Mouse (Mus musculus) lung, postnatal 0 days (tissue): ENCODE data around the gene Gm13420. TPM values are rescaled to one million over a fixed set of nuclear protein-coding genes. Genes with fewer than 3 reads are reported as not detected.

Source experiments
- ATAC-seq: fragments of 200-750 bp; cut with Nextera tagmentation; 2 replicates; pipeline ENCODE4 v1.8.0; 2017; ENCODE audit warnings: moderate library complexity
- DNase-seq: peaks from one replicate; pipeline ENCODE4 v3.0.0-alpha.2; 2016; ENCODE audit warnings: low spot score
- H3K27ac ChIP-seq: fragments of 300-500 bp; sonication (generic); 2 replicates; pipeline ENCODE4 v1.5.1; 2014; ENCODE audit warnings: antibody characterized with exemption, mild to moderate bottlenecking, low read length, mixed read lengths
- H3K27me3 ChIP-seq: fragments of 300-500 bp; sonication (generic); replicated peaks from 2 replicates; pipeline ENCODE4 v1.6.1; 2014; ENCODE audit warnings: low read length, mixed read lengths; ENCODE audit not compliant: insufficient read depth
- H3K36me3 ChIP-seq: fragments of 300-500 bp; sonication (generic); 2 replicates; pipeline ENCODE4 v1.6.1; 2014; ENCODE audit warnings: low read length, mixed read lengths; ENCODE audit not compliant: insufficient read depth
- H3K4me1 ChIP-seq: fragments of 300-500 bp; sonication (generic); 2 replicates; pipeline ENCODE4 v1.6.1; 2014; ENCODE audit warnings: antibody characterized with exemption, low read depth, low read length, mixed read lengths; ENCODE audit not compliant: insufficient read depth
- H3K4me2 ChIP-seq: fragments of 300-500 bp; sonication (generic); replicated peaks from 2 replicates; pipeline ENCODE4 v1.6.1; 2014; ENCODE audit warnings: low read depth, mild to moderate bottlenecking, low read length, moderate library complexity, mixed read lengths
- H3K4me3 ChIP-seq: fragments of 300-500 bp; sonication (generic); 2 replicates; pipeline ENCODE4 v1.5.1; 2014; ENCODE audit warnings: low read depth, low read length
- H3K9ac ChIP-seq: fragments of 300-500 bp; sonication (generic); replicated peaks from 2 replicates; pipeline ENCODE4 v1.6.1; 2014; ENCODE audit warnings: low read depth, mild to moderate bottlenecking
- H3K9me3 ChIP-seq: fragments of 300-500 bp; sonication (generic); 2 replicates; pipeline ENCODE4 v1.6.1; 2016; ENCODE audit warnings: low read length, mixed read lengths
- CTCF ChIP-seq: IDR thresholded peaks from 2 replicates; pipeline ENCODE4 v1.5.1; 2016; ENCODE audit warnings: antibody characterized with exemption, mild to moderate bottlenecking
- EP300 ChIP-seq: IDR thresholded peaks from 2 replicates; pipeline ENCODE4 v1.6.1; 2016; ENCODE audit warnings: antibody characterized with exemption, mild to moderate bottlenecking, control low read depth
- WGBS: fragments of 180-500 bp; shearing (Covaris S2); extraction: QIAGEN DNeasy Blood & Tissue Kit; methylation state at CpG from one replicate; pipeline ENCODE4 v1.1.7; 2014; 5-methylcytosine and 5-hydroxymethylcytosine counted together
- polyA plus RNA-seq: library from polyadenylated mRNA; unstranded; fragments of >200 nt; fragmentation: Nextera tagmentation; extraction: Ambion mirVana; gene quantifications from 2 replicates; pipeline ENCODE4 v1.2.1, GENCODE M21; 2015

Gene Gm13420
- polyA plus RNA-seq, 1 experiment from 2014 or later, result 0.21 TPM

DNA sequence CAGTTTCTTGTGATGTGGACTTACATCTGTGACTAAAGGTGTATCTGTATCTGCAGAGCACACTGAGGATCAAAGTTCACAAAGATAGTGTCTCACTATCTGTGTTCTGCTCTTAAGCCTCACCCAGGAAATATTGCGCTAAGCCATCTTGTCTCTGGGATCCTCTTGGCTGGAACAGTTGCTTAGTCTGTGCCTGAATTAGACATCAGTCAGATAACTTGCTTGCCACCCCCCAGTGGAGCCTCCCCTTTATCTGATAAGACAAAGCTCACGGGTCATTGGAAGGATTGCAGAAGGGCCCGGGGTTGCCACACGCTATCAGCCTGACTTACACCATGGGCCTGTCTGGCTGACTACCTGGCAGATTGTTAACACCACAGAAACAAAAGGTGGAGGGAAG, 21.8 kb upstream of the Gm13420 start:
- no peak for TF ChIP-seq CTCF
- TF ChIP-seq EP300, result no peak
- H3K4me1 ChIP-seq, result no peaks in the 10 kb centered on the region

GRCm38 (mm10) chr2:29771611-29772461, 20.4 kb upstream of the Gm13420 start:
- 54% methylated on average over 8 of the region's 8 CpGs for WGBS
- H3K27me3 ChIP-seq, result no peaks in the 10 kb centered on the region
- ATAC-seq (peak; percentile 79), DNase-seq (peak; percentile 84)
- H3K4me2 ChIP-seq, result no peak overlapping the region
- no peaks in the 10 kb centered on the region for H3K4me1 ChIP-seq
- no peak overlapping the region for H3K4me3 ChIP-seq
- 0 out of 2 replicates have a peak, but pooled peaks cover 4% of the 10 kb centered on the region for H3K36me3 ChIP-seq
- no peak overlapping the region for H3K27ac ChIP-seq
- no peaks in the 10 kb centered on the region for H3K9me3 ChIP-seq
- H3K9ac ChIP-seq, result no peak overlapping the region
- TF ChIP-seq CTCF, result no peak
- TF ChIP-seq EP300, result peak; percentile 53; the same call in 1 of the 2 replicates

More for the DNA sequence above, 21.8 kb upstream of the Gm13420 start:
- DNase-seq (no peak), ATAC-seq (no peak)
- no peak overlapping the region for H3K4me2 ChIP-seq
- H3K9ac ChIP-seq, result no peak overlapping the region
- H3K36me3 ChIP-seq, result peaks cover 9% of the 10 kb centered on the region; the same call in 1 of the 2 replicates
- no peak overlapping the region for H3K27ac ChIP-seq
- 75% methylated on average over 4 of the region's 4 CpGs for WGBS
- no peaks in the 10 kb centered on the region for H3K9me3 ChIP-seq
- H3K4me3 ChIP-seq, result no peak overlapping the region
- no peaks in the 10 kb centered on the region for H3K27me3 ChIP-seq

DNA sequence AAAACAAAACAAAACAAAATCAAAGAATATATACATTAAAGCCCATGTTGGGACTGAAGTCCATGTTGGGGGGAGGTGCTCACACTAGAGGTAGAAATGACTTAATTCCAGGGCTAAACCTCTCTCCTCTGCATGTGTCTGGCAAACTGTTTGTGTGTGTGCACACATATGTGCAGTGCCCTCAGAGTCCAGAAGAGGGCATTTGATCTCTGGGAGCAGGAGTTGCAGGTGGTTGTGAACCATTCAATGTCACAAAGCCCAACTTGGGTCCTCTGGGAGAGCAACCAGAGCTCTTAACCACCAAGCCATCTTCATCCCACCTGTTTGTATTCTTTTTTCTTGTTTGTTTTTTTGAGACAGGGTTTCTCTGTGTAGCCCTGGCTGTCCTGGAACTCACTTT, 18.7 kb upstream of the Gm13420 start:
- TF ChIP-seq EP300 (no peak), CTCF (peak; percentile 26)
- H3K9ac ChIP-seq, result no peak overlapping the region
- H3K27ac ChIP-seq, result no peak overlapping the region
- no peak for ATAC-seq
- H3K9me3 ChIP-seq, result no peaks in the 10 kb centered on the region
- no peaks in the 10 kb centered on the region for H3K36me3 ChIP-seq
- H3K4me2 ChIP-seq, result no peak overlapping the region
- no peak for DNase-seq
- no peaks in the 10 kb centered on the region for H3K27me3 ChIP-seq
- H3K4me1 ChIP-seq, result no peaks in the 10 kb centered on the region
- H3K4me3 ChIP-seq, result no peak overlapping the region

- Histone ChIP-seq H3K27ac (no peak overlapping the region), H3K27me3 (no peaks in the 10 kb centered on the region), H3K9me3 (no peaks in the 10 kb centered on the region), H3K4me3 (no peak overlapping the region), H3K9ac (no peak overlapping the region), H3K36me3 (no peaks in the 10 kb centered on the region), H3K4me2 (no peak overlapping the region), H3K4me1 (no peaks in the 10 kb centered on the region)
- DNase-seq (no peak), ATAC-seq (no peak)
- TF ChIP-seq CTCF (no peak), EP300 (no peak)
- WGBS, result 47% methylated on average over 9 of the region's 9 CpGs
Measured at GRCm38 (mm10) chr2:29768901-29769300, 17.4 kb upstream of the Gm13420 start.

- Histone ChIP-seq H3K9me3 (no peaks in the 10 kb centered on the region), H3K4me1 (no peaks in the 10 kb centered on the region), H3K27ac (no peak overlapping the region), H3K27me3 (no peaks in the 10 kb centered on the region), H3K9ac (no peak overlapping the region), H3K4me3 (no peak overlapping the region), H3K36me3 (no peaks in the 10 kb centered on the region), H3K4me2 (no peak overlapping the region)
- ATAC-seq (no peak), DNase-seq (peak; percentile 41)
- WGBS, result 37% methylated on average over 11 of the region's 11 CpGs
- TF ChIP-seq CTCF, result no peak
- TF ChIP-seq EP300, result no peak
Measured at GRCm38 (mm10) chr2:29767976-29768709, 16.7 kb upstream of the Gm13420 start.

DNA sequence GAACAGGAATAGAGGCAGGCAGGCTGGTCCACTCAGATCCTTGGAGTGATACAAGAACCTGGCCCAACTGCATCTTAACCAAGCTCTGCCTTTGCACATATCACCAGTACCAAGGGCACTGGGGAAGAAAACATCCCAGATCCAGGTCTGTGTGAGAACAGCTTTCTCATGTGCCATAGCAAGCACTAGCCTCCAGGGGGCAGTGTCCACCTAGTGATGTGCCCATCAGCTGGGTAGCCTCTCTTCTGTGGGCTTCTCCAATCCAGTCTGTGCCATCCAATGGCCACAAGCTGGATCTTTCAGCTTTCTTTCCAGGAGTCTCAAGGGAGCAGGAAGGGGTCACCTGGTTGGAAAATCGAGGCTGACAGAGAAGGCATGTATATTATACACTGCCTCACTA, 13.3 kb upstream of the Gm13420 start:
- H3K27me3 ChIP-seq, result no peaks in the 10 kb centered on the region
- no peak overlapping the region for H3K4me3 ChIP-seq
- no peaks in the 10 kb centered on the region for H3K4me1 ChIP-seq
- peak; percentile 80 for DNase-seq
- no peak overlapping the region for H3K27ac ChIP-seq
- peak; percentile 73 for ATAC-seq
- H3K9me3 ChIP-seq, result no peaks in the 10 kb centered on the region
- 0% methylated on average over 1 of the region's 1 CpGs for WGBS
- no peak overlapping the region for H3K9ac ChIP-seq
- TF ChIP-seq CTCF (peak; percentile 96), EP300 (no peak)
- no peak overlapping the region for H3K4me2 ChIP-seq
- H3K36me3 ChIP-seq, result no peaks in the 10 kb centered on the region
